Mouse (Mus musculus) monocyte, adult 2 months (primary cell): Measurements from ENCODE around the gene 4930486L24Rik.
"Not testable (repeated sequence)": the region's sequence is repeated elsewhere in the genome, so short reads cannot be mapped to it uniquely, and the experiment has no call there.

Source experiments
- DNase-seq, 2 experiments: peaks; one replicate each; pipeline ENCODE4 v3.0.0; 2022; ENCODE audit warnings: low spot score in 2 of 2, low read depth in 1 of 2

4930486L24Rik gene

GRCm38 (mm10) chr13:60864281-60864680, at the start of gene 4930486L24Rik:
Gene 4930486L24Rik, minus strand, starts transcription at chr13:60864475.
- no peak for DNase-seq

DNA sequence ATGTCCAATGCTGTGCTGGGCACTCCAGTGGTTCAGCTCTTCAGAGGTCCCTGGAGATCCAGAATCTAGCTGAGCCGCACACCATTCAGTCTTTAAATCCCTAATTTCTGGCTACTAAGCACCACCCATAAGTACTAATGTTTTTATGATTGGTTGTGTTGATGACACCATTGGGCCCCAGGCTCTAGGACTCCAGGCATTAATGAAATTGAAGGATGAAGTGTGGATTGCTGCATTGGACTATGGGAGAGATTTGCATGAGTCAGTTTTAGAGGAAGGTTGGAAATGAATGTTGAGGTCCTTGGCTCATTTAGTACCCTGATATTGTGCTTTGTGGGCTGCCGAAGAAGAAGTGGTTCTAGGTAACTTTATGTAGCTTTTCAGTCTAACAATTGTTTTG, 40.5 kb upstream of the 4930486L24Rik start, which contains the start of gene Tpbpb:
TSS of gene Tpbpb (minus strand) at position 101 of the 400 bp plus-strand sequence.
- DNase-seq = not testable (repeated sequence)

GRCm38 (mm10) chr13:60897328-60897727, 33.1 kb upstream of the 4930486L24Rik start, which contains the start of gene Ctla2b:
Gene Ctla2b, minus strand, starts transcription at chr13:60897447.
- no peak for DNase-seq

DNA sequence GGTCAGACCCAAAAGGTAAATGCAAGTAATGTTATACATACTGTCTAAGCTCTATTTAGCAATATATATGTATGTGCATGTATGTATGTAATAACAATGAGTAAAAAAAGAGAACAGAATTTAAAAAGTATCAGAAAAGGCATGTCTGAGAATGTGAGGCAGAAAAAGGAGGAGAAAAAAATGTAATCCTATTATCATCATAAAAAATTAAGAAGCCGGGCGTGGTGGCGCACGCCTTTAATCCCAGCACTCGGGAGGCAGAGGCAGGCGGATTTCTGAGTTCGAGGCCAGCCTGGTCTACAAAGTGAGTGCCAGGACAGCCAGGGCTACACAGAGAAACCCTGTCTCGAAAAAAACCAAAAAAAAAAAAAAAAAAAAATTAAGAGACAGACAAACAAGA, 32.5 kb upstream of the 4930486L24Rik start, which contains the start of gene Gm49392:
TSS of gene Gm49392 (minus strand) at position 101 of the 400 bp plus-strand sequence.
- DNase-seq = not testable (repeated sequence)

DNA sequence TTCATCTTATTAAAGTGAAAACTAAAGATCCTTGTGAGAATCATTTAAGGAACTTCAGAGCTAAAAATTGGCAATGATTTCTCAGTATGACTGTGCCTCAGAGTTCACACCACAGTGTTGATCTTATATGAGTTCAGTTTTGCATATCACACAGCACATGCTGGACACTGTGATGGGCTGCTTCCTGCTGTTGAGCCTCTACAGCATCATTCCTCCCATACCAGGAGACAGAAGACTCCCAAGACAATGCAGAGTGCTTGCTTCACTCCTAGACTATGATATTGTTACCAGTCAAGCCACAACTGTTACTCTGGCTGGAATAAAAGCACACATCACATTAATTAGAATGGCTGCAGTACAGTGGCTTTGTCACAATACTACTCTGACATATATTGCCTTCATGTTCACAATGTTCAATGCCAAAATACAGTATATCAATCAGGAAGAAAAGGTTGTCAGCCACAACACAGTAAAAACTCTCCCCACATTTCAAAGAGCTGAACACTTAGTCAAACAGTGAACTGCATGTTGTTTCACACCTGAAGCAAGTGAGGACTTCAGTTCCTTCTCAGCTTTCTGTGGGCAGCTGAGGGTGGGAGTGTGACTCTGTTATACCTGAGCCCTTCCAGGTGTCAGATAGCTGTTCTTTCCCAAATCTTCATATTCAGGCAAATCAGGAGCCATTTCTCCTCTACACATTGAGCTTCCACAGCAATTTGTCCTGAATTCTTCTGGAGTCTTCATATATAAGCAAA, 31.3 kb upstream of the 4930486L24Rik start:
- DNase-seq = no peak

GRCm38 (mm10) chr13:60892301-60892700, 28.0 kb upstream of the 4930486L24Rik start:
- no peak for DNase-seq

DNA sequence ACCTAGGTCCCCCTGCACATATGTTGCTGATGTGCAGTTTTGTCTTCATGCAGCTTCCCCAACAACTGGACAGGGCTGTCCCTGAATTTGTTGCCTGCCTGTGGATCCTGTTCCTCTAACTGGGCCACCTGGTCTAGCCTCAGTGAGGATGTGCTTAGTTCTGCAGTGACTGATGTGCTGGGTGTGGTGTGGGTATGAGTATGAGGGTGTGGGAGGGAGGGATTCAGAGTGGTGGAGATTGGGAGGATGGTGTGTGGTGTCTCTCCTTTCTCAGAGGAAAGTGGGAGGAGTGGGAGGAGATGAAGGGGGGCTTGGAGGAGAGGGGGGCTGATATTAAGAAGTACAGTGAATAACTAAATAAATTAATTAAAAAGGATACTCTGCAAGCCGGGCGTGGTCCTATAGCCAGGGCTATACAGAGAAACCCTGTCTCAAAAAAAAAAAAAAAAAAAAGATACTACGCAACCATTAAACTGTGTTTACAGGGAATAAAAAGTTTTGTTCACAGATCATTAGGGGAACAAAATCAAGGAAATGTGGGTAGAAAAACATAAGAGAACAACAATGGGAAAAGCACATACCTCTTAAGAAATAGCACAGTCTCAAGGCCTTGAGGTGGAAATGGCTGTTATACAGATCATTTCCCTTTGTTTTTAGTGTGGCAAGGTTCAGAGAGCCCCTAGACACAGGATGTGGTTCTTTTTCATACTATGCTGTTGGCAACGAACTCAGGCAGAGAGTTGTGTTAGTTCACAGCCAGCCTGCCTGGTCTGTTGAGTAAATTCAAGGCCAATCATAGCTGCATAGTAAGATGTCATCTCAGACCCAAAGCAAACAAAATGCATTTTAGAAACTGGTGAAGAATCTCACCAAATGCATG, 15.8 kb downstream of the 4930486L24Rik start:
- DNase-seq = no peak

- DNase-seq = no peak
Observed at GRCm38 (mm10) chr13:60843153-60843552, 21.1 kb downstream of the 4930486L24Rik start.

GRCm38 (mm10) chr13:60842703-60843102, 21.6 kb downstream of the 4930486L24Rik start:
- DNase-seq = no peak

DNA sequence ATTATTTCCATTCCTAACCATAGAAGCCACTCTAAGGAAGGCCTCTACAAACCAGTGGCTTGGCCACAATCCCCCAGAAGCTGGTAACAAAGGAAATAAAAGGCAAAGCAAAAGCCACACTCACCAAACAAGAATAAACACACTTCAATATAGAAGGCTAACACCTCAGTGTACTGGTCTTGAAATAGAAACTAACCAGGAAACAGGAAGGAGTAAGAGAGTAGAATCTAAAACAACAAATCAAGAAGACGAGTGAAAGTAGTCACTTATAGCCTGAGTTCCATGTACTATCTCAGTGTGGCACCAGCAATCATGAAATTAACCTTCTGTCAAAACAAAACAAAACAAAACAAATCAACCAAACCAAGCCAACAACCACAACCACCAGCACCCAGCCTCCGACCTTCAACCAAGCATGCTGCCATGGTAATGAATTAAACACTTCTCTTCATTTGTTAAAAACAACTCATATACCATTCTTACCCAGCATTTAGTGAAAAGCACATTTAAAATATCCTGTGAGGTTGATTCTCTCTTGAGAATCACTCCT, 24.8 kb downstream of the 4930486L24Rik start:
- DNase-seq = no peak

- DNase-seq = no peak
Observed at GRCm38 (mm10) chr13:60826052-60826451, 38.2 kb downstream of the 4930486L24Rik start.

DNA sequence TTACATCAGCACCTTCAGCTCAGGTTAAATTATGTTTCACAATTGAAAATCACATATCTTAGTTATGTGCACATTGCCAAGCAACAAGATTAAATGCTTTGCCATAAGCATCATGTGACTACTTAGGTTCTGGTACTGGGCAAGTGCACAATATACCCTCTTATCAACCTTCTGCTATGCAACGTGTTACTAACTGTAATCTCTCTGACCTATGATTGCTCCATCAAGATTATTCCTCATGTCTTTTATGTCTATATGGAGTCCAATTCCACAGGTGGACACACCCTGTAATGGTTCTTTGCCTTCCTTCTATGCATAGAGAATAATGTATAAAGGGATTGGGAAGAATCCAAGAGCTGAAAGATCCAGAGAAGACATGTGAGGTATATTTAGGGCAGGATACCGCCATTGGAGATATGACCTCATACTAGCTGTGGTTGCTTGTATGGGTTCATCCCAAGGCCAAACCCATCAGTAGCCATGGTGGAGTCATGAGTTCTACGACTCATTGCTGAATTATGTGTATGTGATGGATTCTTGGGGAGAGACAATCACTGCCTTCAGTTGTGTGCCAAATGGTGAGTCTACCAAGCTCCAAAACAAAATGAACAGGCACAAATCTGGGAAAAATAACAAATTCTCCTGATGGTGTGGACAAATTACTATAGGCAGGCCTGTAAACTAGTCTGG, 43.6 kb downstream of the 4930486L24Rik start:
- no peak for DNase-seq

- DNase-seq = no peak
Observed at GRCm38 (mm10) chr13:60819469-60819868, 44.8 kb downstream of the 4930486L24Rik start.

GRCm38 (mm10) chr13:60813722-60814121, 50.6 kb downstream of the 4930486L24Rik start:
- no peak for DNase-seq

GRCm38 (mm10) chr13:60812768-60813167, 51.5 kb downstream of the 4930486L24Rik start:
- DNase-seq = no peak

DNA sequence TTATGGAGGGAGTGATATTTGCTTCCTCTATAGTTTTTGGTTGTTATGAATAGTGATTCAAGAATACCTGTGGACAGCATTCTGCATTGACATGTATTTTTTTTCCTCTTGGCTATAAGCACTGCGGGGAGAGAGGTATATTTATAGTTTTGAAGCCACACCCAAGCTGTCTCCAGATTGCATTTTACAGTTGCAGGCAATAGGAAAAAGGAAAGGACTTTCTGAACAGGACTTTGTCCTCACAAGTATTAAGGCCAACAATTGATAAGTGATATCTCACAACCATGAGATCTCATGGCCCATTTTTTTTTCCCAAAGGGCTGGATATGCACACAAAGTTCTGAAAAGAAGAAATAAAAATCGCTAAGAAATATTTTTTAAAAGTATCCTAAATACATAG, 54.6 kb downstream of the 4930486L24Rik start:
- no peak for DNase-seq

DNA sequence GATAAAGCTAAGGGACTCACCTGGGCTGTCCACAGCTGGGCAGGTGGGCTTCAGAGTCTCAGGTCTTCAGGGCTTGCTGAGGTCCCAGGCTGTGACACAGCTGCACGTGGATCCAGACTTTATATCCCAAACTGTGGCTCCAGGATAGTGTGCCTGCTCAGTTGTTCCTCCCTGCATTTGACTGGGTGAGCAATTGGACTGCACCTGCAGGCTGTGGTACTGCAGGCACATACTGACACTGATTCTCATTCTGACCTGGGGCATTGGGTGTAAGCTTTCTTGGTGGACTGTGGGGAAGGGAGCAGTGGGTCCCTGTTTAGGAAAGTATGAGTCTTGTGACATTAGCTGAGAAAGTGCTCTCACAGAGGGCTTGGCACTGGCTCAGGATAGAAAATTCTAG, 61.5 kb downstream of the 4930486L24Rik start, which contains the start of gene Ctsll3:
TSS of gene Ctsll3 (minus strand) at position 101 of the 400 bp plus-strand sequence.
- no peak for DNase-seq
